Mouse (Mus musculus) brain, embryonic 14.5 days (tissue): Measurements from ENCODE around the gene Nop56.

Source experiments
- CTCF ChIP-seq: fragments of 200-500 bp; IDR thresholded peaks from 2 replicates; pipeline ENCODE4 v1.5.1; 2012; ENCODE audit warnings: inconsistent platforms, mild to moderate bottlenecking, moderate library complexity, borderline replicate concordance; ENCODE audit not compliant: insufficient read depth, insufficient read length; ENCODE audit errors: extremely low read depth
- POLR2A ChIP-seq: fragments of 200-500 bp; IDR thresholded peaks from 2 replicates; pipeline ENCODE4 v1.6.1; 2012; ENCODE audit warnings: mild to moderate bottlenecking, inconsistent platforms, borderline replicate concordance; ENCODE audit not compliant: poor library complexity, insufficient read depth, insufficient read length, severe bottlenecking; ENCODE audit errors: extremely low read depth

DNA sequence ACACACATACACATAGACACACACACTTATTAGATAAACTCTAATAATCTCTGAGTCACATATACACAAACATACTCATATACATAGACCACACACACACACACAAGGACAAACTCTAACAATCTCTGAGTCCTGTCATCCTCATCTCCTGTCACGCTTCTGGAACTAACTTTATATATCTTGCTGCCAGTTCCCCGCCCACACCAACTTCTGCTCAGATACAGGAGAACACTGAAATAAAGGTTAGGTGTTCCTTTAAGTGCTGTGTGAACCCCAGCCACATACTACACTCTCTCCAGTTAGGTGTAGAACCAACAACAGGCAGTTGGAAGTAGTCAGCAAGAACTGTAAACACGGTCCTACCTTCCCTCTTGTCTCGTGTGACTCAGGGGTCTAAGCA, 13.4 kb upstream of the Nop56 start:
- TF ChIP-seq CTCF (no peak), POLR2A (no peak)
